Mouse (Mus musculus): ENCODE data around the gene Thsd4.
A peak's percentile ranks its signal among the peaks of the same experiment; 100 is the strongest.

The Thsd4 gene

GRCm38 (mm10) chr9:60269807-60270206 lies 252.0 kb downstream of the Thsd4 start:
- DNase-seq (ENCODE audit: low read depth, low spot score) = no peak

GRCm38 (mm10) chr9:60267273-60267626 lies 254.6 kb downstream of the Thsd4 start:
- DNase-seq (ENCODE audit: low read depth, low spot score) = no peak

GRCm38 (mm10) chr9:60266583-60267272 lies 255.1 kb downstream of the Thsd4 start:
- DNase-seq (ENCODE audit: low read depth, low spot score) = no peak

GRCm38 (mm10) chr9:60264586-60265325 lies 257.1 kb downstream of the Thsd4 start:
- no peak for DNase-seq (ENCODE audit: low read depth, low spot score)

GRCm38 (mm10) chr9:60262515-60263140 lies 259.2 kb downstream of the Thsd4 start:
- DNase-seq (ENCODE audit: low read depth, low spot score) = no peak

DNA sequence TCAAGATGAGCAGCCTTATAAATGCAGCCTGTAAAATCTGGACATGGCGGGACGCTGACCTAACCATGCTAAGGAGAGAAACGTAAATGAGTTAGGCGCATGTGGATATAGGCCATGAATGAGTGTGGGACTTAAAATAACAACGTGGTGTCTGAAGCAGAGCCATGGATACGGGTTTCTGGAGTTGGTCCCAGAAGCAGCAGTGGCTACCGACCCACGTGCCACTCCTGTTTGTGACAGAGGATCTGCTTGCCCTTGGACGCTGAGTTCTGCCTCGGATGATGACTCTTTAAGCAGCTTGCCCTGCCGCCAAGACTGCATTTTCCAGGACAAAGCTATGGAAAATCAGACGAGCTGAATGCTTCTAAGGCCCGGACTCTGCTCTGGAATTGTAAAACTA lies 262.2 kb downstream of the Thsd4 start:
- DNase-seq (ENCODE audit: low read depth, low spot score) = no peak

GRCm38 (mm10) chr9:60251765-60252164 lies 270.1 kb downstream of the Thsd4 start:
- DNase-seq (ENCODE audit: low read depth, low spot score) = no peak

GRCm38 (mm10) chr9:60250403-60250802 lies 271.4 kb downstream of the Thsd4 start:
- DNase-seq (ENCODE audit: low read depth, low spot score) = no peak

DNA sequence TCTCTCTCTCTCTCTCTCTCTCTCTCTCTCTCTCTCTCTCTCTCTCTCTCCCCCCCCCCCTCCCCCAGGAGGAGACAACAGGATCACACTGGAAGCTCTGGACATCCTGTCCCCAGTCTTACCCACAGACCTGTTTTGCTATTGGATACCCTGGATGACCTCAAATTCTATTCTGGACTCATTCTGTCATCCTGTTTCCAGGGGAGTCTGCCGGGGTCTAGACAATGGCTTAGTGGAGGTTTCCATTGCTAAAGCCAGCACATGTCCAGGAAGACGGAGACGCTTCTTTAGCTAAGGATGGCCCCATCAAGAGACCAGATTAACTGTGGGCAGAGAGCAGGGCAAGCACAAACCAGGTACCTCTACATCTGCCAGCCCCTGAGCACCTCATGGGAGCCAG lies 273.8 kb downstream of the Thsd4 start:
- DNase-seq (ENCODE audit: low read depth, low spot score) = no peak

DNA sequence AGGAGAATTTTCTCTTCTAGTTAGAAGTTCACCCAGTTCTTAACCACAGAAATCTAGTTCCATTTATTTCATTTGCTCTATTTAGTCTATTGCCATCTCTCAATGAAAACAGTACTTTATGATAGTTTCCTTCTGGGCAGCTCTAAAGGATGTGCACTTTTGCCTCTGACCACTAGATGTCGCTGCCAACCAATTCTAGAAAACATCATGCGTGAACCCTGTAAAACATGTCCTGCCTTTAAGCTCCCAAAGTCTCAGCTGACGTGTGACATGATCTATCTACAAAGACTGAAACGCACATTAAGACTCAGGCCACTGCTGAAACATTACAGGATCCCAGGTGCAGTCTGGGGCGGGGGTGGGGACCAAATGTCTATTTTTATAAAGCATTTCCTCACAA lies 276.9 kb downstream of the Thsd4 start:
- DNase-seq (ENCODE audit: low read depth, low spot score) = peak; percentile 63

GRCm38 (mm10) chr9:60243503-60243902 lies 278.3 kb downstream of the Thsd4 start:
- DNase-seq (ENCODE audit: low read depth, low spot score) = no peak

- DNase-seq (ENCODE audit: low read depth, low spot score) = peak; percentile 40
Observed at GRCm38 (mm10) chr9:60237667-60238066, 284.2 kb downstream of the Thsd4 start.

DNA sequence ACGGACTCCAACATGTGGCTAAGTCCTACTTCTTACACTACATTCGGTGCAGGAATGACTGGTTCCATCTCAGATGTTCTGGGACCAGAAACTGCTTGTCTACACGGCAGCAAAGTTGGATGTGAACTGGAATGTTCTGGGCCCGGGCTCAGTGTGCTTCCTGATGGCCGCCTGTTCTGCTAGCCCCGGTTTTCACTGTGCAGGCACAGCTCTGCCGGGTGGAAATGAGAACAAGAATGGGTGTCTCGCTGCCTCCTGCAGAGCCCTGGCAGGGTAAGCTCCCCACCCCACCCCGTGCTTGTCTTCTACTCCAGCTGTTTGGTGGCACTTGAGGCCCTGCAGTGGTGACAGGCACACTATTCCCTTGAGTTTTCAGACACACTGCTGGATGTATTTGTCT lies 285.7 kb downstream of the Thsd4 start:
- DNase-seq (ENCODE audit: low read depth, low spot score) = no peak

DNA sequence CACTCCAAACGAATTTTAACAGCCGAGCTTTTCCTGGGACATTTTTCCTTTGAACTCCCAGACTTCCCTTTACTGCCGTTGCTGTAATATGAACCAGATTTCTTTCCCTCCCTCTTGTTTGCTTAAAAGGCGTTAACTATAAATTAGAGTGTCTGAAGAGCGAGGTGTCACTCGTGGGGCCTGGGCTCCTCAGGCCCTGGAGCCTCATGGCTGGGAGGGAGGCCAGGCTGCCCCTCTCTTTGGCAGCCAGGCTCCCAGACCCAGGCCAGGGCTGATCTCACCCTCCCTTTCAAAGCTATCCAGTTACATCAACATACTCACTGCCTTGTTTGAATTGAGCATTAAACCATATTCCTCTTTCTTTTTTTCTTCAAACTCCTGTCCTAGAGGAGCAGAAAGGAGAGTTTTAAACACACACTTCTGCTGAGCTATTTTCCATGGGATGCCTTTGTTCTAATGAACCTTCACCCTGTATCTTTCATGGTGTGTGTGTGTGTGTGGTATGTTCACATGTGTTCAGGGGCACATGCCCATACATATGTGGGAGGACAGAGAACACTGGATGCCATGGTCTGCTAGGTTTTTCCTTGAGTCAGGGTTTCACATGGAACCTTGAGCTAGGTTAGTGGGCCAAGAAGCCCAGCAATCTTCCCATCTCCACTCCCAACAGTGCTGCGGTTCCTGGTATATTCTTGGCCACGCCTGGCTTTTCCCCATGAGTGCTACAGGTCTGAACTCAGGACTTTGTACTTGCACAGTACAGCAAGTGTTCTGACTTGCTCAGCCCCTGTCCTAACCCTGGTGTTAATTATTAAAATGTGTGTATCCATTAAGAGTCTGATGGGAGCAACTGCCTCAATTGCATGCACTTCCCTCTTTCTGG lies 287.4 kb downstream of the Thsd4 start:
- no peak for DNase-seq (ENCODE audit: low read depth, low spot score)

DNA sequence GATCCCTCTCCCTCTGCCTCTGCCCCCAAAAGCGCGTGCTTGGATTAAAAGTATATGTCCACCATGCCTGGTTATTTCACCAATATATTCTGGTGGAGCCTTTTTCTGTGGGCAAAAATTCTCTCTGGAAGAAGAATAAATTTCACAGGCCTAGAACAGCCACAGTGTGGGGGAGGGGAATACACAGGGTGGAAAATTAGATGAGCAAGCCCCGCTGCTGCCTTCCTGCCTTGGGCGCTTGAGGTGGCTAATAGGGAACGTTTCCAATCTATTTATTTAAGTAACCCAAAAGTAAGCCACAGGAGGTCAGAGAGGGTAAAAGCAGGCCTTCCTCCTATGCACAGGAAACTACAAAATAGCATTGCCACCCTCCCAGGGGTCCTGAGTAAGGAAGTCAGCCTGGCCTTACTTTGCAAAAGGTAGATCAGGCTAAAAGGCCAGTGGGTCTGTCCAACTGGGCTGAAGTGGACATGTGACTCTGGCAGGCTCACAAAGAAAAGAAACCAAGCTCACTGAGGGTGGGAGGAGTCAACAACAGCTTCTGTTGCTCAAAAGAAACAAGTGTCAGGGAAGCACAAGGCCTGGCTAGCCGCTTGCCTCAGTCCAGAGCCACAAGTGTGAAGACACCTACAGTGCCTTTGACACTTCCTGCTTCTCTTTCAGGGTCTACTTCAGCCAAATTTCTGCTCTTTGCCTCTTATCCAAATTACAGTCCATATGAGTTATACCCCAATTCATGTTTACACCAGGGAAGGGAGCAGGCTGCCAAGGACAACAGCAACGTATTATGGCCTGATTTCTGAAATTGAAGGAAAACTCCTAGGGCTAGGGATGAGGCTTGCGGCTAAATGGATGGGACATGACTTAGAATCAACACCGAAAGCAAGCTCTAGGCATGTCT lies 289.6 kb downstream of the Thsd4 start:
- DNase-seq (ENCODE audit: low read depth, low spot score) = no peak

GRCm38 (mm10) chr9:60229496-60229895 lies 292.4 kb downstream of the Thsd4 start:
- DNase-seq (ENCODE audit: low read depth, low spot score) = no peak

DNA sequence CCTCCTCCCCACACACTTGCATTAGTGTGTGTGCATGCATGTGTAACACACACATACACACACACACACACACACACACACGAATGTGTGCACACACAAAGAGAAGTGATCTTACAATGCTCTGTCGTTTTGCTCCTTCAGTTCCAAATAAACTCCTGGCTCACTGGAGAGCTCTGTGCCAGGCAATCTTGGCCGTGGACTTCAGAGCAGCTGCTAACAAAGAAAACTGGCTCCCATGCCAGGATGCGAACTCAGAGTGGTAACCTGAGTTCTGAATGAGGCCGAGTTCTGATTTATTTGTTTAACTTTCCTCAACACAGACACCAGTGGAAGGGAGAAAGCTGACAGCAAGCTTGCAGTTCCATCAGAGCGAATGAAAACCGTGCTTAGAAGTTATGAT lies 294.1 kb downstream of the Thsd4 start:
- DNase-seq (ENCODE audit: low read depth, low spot score) = no peak

DNA sequence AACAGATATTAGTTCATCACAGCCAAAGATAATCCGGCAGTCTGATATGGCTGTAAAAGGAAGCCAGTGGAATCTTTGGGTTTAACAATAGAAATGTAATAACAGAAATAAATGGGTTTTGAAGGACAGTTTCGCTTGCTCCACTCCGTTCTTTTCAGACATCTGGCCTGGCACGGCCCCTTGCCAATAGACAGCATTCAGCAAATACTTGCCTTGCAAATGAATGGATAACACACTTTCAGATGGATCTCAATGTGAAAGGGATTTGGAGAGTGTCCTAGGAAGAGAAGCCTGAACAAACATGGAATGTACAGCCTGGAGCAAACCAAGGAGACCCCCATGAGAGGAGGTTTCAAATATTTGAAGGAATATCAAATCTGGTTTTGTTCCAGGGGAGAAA lies 295.2 kb downstream of the Thsd4 start:
- DNase-seq (ENCODE audit: low read depth, low spot score) = no peak

DNA sequence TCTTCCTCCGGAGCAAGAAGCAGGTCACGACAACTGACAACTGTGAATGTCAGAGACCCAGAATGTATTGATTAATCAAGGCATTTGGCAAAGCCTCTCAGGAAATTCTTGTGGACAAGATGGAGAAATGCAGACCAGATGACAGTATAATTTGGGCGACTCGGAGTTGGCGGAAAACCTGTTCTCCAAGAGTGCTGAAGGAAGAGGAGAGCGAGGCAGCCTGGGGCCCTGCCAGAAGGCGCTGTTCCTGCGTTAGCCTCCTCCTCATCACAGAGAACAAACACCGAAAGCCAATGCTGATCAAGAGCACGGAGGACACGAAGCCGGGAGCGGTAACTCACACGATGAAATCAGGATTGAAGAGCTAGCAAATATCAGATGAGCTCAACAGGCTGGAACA lies 295.7 kb downstream of the Thsd4 start:
- DNase-seq (ENCODE audit: low read depth, low spot score) = no peak

DNA sequence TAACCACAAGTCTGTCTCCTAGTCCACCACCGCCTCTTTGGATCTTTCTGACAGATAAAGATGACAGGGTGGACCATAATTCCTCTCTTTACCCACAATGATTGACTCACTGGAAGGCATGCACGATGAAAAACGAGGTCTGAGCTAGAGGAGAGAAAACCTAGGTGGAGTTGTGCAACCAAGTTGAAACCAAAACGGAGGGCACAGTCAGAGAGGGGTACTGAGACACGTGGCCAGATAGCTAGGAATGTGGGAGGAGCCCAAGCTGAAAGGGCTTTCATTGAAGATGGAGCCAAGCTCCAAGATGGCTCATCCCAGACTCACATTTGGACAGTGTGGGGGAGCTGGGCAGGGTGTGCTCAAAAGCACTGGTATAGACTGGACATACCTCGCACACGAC lies 296.4 kb downstream of the Thsd4 start:
- no peak for DNase-seq (ENCODE audit: low read depth, low spot score)

All from retina, adult 2 months (tissue).